Mouse (Mus musculus) bone marrow, adult 2 months (tissue): ENCODE data around the gene Ppef1. TPM values are rescaled to one million over a fixed set of nuclear protein-coding genes. Genes with fewer than 3 reads are reported as not detected.

ENCODE experiments used
- H3K27ac ChIP-seq: fragments of 200-500 bp; 2 replicates; pipeline ENCODE4 v1.5.1; 2012; ENCODE audit warnings: low read depth, mild to moderate bottlenecking, control low read depth, inconsistent platforms, low read length; ENCODE audit not compliant: control insufficient read depth, poor library complexity, insufficient read depth
- H3K4me1 ChIP-seq: fragments of 200-500 bp; 2 replicates; pipeline ENCODE4 v1.6.1; 2011; ENCODE audit warnings: low read length; ENCODE audit not compliant: control insufficient read depth, insufficient read depth
- H3K4me3 ChIP-seq: fragments of 200-500 bp; replicated peaks from 2 replicates; pipeline ENCODE3; 2011; ENCODE audit warnings: mild to moderate bottlenecking, low read depth, low read length, control low read depth; ENCODE audit not compliant: control insufficient read depth
- CTCF ChIP-seq: fragments of 200-500 bp; IDR thresholded peaks from 2 replicates; pipeline ENCODE4 v1.5.1; 2011; ENCODE audit warnings: low read length, control low read depth; ENCODE audit not compliant: control insufficient read depth, insufficient read depth
- POLR2A ChIP-seq: fragments of 200-500 bp; IDR thresholded peaks from 2 replicates; pipeline ENCODE4 v1.6.1; 2011; ENCODE audit warnings: low read depth, mild to moderate bottlenecking, control low read depth, low read length, borderline replicate concordance; ENCODE audit not compliant: control insufficient read depth
- WGBS: fragments of 180-500 bp; shearing (Covaris S2); methylation state at CpG from one replicate; pipeline ENCODE4 v1.1.7; 2018; 5-methylcytosine and 5-hydroxymethylcytosine counted together
- polyA plus RNA-seq: library from polyadenylated mRNA; stranded (reverse); fragments of >200 nt; gene quantifications from 2 replicates; pipeline ENCODE4 v1.2.4, GENCODE M21; 2011; ENCODE audit warnings: low replicate concordance; ENCODE audit not compliant: missing spikeins, insufficient read depth, insufficient read length

The Ppef1 gene
- polyA plus RNA-seq, 1 experiment: not detected

- no peak overlapping the region for H3K4me3 ChIP-seq
- no peak for TF ChIP-seq CTCF
- WGBS: 71% methylated on average over 1 of the region's 1 CpGs
- H3K27ac ChIP-seq: no peak overlapping the region
- no peaks in the 10 kb centered on the region for H3K4me1 ChIP-seq
These were observed 13.1 kb upstream of the Ppef1 start for GRCm38 (mm10) chrX:160748653-160749052.

- Histone ChIP-seq H3K4me3 (no peak overlapping the region), H3K27ac (no peak overlapping the region), H3K4me1 (no peaks in the 10 kb centered on the region)
- 52% methylated on average over 1 of the region's 1 CpGs for WGBS
- no peak for TF ChIP-seq POLR2A
- TF ChIP-seq CTCF: no peak
These were observed 9.8 kb upstream of the Ppef1 start for GRCm38 (mm10) chrX:160745399-160745798.

- 55% methylated on average over 1 of the region's 1 CpGs for WGBS
- H3K4me1 ChIP-seq: no peaks in the 10 kb centered on the region
- H3K4me3 ChIP-seq: no peak overlapping the region
- no peak overlapping the region for H3K27ac ChIP-seq
- no peak for TF ChIP-seq CTCF
- no peak for TF ChIP-seq POLR2A
These were observed 36.4 kb downstream of the Ppef1 start for GRCm38 (mm10) chrX:160699171-160699570.

- Histone ChIP-seq H3K4me3 (no peak overlapping the region), H3K27ac (no peak overlapping the region), H3K4me1 (no peaks in the 10 kb centered on the region)
- WGBS: 24% methylated on average over 3 of the region's 3 CpGs
- TF ChIP-seq CTCF (no peak), POLR2A (no peak)
These were observed 44.0 kb downstream of the Ppef1 start for GRCm38 (mm10) chrX:160691559-160691958.

- H3K4me3 ChIP-seq: no peak overlapping the region
- H3K4me1 ChIP-seq: no peaks in the 10 kb centered on the region
- H3K27ac ChIP-seq: no peak overlapping the region
- 89% methylated on average over 2 of the region's 2 CpGs for WGBS
- TF ChIP-seq CTCF (no peak), POLR2A (no peak)
These were observed 45.5 kb downstream of the Ppef1 start for GRCm38 (mm10) chrX:160690094-160690493.

- no peak for TF ChIP-seq POLR2A
- TF ChIP-seq CTCF: no peak
- Histone ChIP-seq H3K4me3 (no peak overlapping the region), H3K4me1 (no peaks in the 10 kb centered on the region), H3K27ac (no peak overlapping the region)
- 80% methylated on average over 1 of the region's 1 CpGs for WGBS
These were observed 65.6 kb downstream of the Ppef1 start for GRCm38 (mm10) chrX:160669992-160670391.

GRCm38 (mm10) chrX:160610882-160611644 is 124.5 kb downstream of the Ppef1 start:
- H3K4me3 ChIP-seq: no peak overlapping the region

GRCm38 (mm10) chrX:160610482-160610881 is 125.1 kb downstream of the Ppef1 start:
- 76% methylated on average over 2 of the region's 2 CpGs for WGBS
- H3K4me3 ChIP-seq: no peak overlapping the region
- no peak overlapping the region for H3K27ac ChIP-seq
- TF ChIP-seq POLR2A (no peak), CTCF (no peak)
- no peaks in the 10 kb centered on the region for H3K4me1 ChIP-seq

More at GRCm38 (mm10) chrX:160610882-160611644, 124.5 kb downstream of the Ppef1 start:
- Histone ChIP-seq H3K4me1 (no peaks in the 10 kb centered on the region), H3K27ac (no peak overlapping the region)
- WGBS: 63% methylated on average over 4 of the region's 4 CpGs
- TF ChIP-seq CTCF (no peak), POLR2A (no peak)

GRCm38 (mm10) chrX:160609849-160610248 is 125.7 kb downstream of the Ppef1 start:
- no peaks in the 10 kb centered on the region for H3K4me1 ChIP-seq
- H3K4me3 ChIP-seq: no peak overlapping the region
- H3K27ac ChIP-seq: no peak overlapping the region
- TF ChIP-seq POLR2A: no peak
- peak; percentile 46; the same call in 1 of the 2 replicates for TF ChIP-seq CTCF
- 29% methylated on average over 3 of the region's 3 CpGs for WGBS
